Mouse (Mus musculus): ENCODE results near the gene Nsmce4a.

GRCm38 (mm10) chr7:130537068-130537467, 35.9 kb downstream of the Nsmce4a start:
- no peak for TF ChIP-seq CTCF (IDR thresholded peaks at IDR 0.05; ENCODE audit: low read depth, low read length)
- TF ChIP-seq POLR2A (IDR thresholded peaks at IDR 0.05; ENCODE audit: insufficient read depth, low read length): no peak
- no peak for TF ChIP-seq EP300 (IDR thresholded peaks at IDR 0.05; ENCODE audit: insufficient read depth, low read depth, low read length)

Data from ES-Bruce4 (cell line).